Mouse (Mus musculus) thymus, adult 2 months (tissue): ENCODE results near the gene Acss1. TPM values are rescaled to one million over a fixed set of nuclear protein-coding genes. Genes with fewer than 3 reads are reported as not detected.
A peak's percentile ranks its signal among the peaks of the same experiment; 100 is the strongest.

Experiments used
- DNase-seq: peaks from one replicate; pipeline ENCODE4 v3.0.0; 2021
- H3K27ac ChIP-seq: fragments of 200-500 bp; 2 replicates; pipeline ENCODE4 v1.5.1; 2012; ENCODE audit warnings: low read length, control low read depth; ENCODE audit not compliant: control insufficient read depth, insufficient read depth
- H3K27me3 ChIP-seq: fragments of 200-500 bp; 2 replicates; pipeline ENCODE4 v1.6.1; 2012; ENCODE audit warnings: mild to moderate bottlenecking, low read length, moderate library complexity, mixed read lengths; ENCODE audit not compliant: control insufficient read depth, insufficient read depth
- H3K36me3 ChIP-seq: fragments of 200-500 bp; 2 replicates; pipeline ENCODE4 v1.6.1; 2012; ENCODE audit warnings: mild to moderate bottlenecking, low read length, moderate library complexity; ENCODE audit not compliant: control insufficient read depth, insufficient read depth
- H3K4me1 ChIP-seq: fragments of 200-500 bp; replicated peaks from 2 replicates; pipeline ENCODE4 v1.6.1; 2012; ENCODE audit warnings: low read length; ENCODE audit not compliant: control insufficient read depth, insufficient read depth
- H3K4me3 ChIP-seq: fragments of 200-500 bp; 2 replicates; pipeline ENCODE4 v1.5.1; 2012; ENCODE audit warnings: mild to moderate bottlenecking, low read length, control low read depth, moderate library complexity; ENCODE audit not compliant: control insufficient read depth, insufficient read depth
- CTCF ChIP-seq: fragments of 200-500 bp; IDR thresholded peaks from 2 replicates; pipeline ENCODE4 v1.5.1; 2012; ENCODE audit warnings: mild to moderate bottlenecking, control low read depth, low read length, moderate library complexity, borderline replicate concordance; ENCODE audit not compliant: control insufficient read depth, poor library complexity, insufficient read depth; ENCODE audit errors: extremely low read depth
- POLR2A ChIP-seq: fragments of 200-500 bp; IDR thresholded peaks from 2 replicates; pipeline ENCODE4 v1.6.1; 2012; ENCODE audit warnings: mild to moderate bottlenecking, low read length, control low read depth, moderate library complexity; ENCODE audit not compliant: control insufficient read depth, poor library complexity, insufficient read depth; ENCODE audit errors: extremely low read depth
- WGBS: fragments of 180-500 bp; shearing (Covaris S2); methylation state at CpG from one replicate; pipeline ENCODE4 v1.1.7; 2018; 5-methylcytosine and 5-hydroxymethylcytosine counted together
- polyA plus RNA-seq: library from polyadenylated mRNA; depleted of rRNA; stranded (reverse); fragments of >200 nt; gene quantifications from 2 replicates; pipeline ENCODE4 v1.2.3, GENCODE M21; 2012

Acss1 gene
- polyA plus RNA-seq, 1 experiment = 124 TPM

DNA sequence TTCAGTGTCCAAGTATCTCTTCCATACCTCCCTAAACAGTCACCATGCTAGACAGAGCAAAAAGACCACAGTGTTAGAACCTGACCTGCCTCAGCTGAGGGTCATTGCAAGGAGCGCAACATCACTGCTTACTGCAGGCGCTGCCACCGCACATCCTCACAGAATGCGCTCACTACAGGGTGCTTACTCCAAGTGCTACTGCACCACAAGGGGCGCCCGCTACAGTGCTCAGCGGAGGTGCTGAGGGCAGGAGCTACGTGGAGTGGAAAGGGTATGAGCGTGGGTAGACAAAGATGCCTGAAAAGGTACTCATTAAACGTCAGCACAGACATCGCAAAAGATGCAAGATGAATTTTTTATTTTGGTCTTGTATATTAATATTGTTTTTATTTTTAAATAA, 79.2 kb downstream of the Acss1 start:
- TF ChIP-seq CTCF (no peak), POLR2A (no peak)
- Histone ChIP-seq H3K36me3 (peaks cover 18% of the 10 kb centered on the region), H3K27me3 (no peaks in the 10 kb centered on the region), H3K27ac (no peak overlapping the region), H3K4me3 (no peak overlapping the region), H3K4me1 (0 out of 2 replicates have a peak, but pooled peaks cover 3% of the 10 kb centered on the region)
- 97% methylated on average over 11 of the region's 11 CpGs for WGBS
- no peak for DNase-seq

- H3K27me3 ChIP-seq = no peaks in the 10 kb centered on the region
- no peak for DNase-seq
Measured at GRCm38 (mm10) chr2:150579628-150580027, 88.7 kb downstream of the Acss1 start.

GRCm38 (mm10) chr2:150578603-150579002, 89.7 kb downstream of the Acss1 start:
- TF ChIP-seq CTCF = no peak
- no peak for TF ChIP-seq POLR2A
- no peaks in the 10 kb centered on the region for H3K27me3 ChIP-seq
- peaks cover 4% of the 10 kb centered on the region; the same call in 1 of the 2 replicates for H3K36me3 ChIP-seq
- 20% methylated on average over 5 of the region's 5 CpGs for whole genome bisulfite sequencing
- H3K4me1 ChIP-seq = peaks cover 21% of the 10 kb centered on the region
- H3K27ac ChIP-seq = peak overlapping the region; percentile 84
- H3K4me3 ChIP-seq = no peak overlapping the region
- peak; percentile 54 for DNase-seq

More at GRCm38 (mm10) chr2:150579628-150580027, 88.7 kb downstream of the Acss1 start:
- Histone ChIP-seq H3K36me3 (peaks cover 6% of the 10 kb centered on the region; the same call in 1 of the 2 replicates), H3K4me3 (no peak overlapping the region), H3K27ac (no peak overlapping the region), H3K4me1 (peaks cover 21% of the 10 kb centered on the region)
- TF ChIP-seq CTCF = no peak
- no peak for TF ChIP-seq POLR2A
- 95% methylated on average over 1 of the region's 1 CpGs for WGBS

GRCm38 (mm10) chr2:150576256-150576655, 92.0 kb downstream of the Acss1 start:
- WGBS = 100% methylated on average over 1 of the region's 1 CpGs
- TF ChIP-seq CTCF (no peak), POLR2A (no peak)
- Histone ChIP-seq H3K36me3 (no peaks in the 10 kb centered on the region), H3K4me3 (no peak overlapping the region), H3K4me1 (peaks cover 21% of the 10 kb centered on the region), H3K27ac (no peak overlapping the region), H3K27me3 (no peaks in the 10 kb centered on the region)
- no peak for DNase-seq

- Histone ChIP-seq H3K27me3 (no peaks in the 10 kb centered on the region), H3K4me1 (peaks cover 13% of the 10 kb centered on the region), H3K4me3 (no peak overlapping the region), H3K36me3 (no peaks in the 10 kb centered on the region), H3K27ac (no peak overlapping the region)
- no peak for DNase-seq
- TF ChIP-seq POLR2A = no peak
- no peak for TF ChIP-seq CTCF
- WGBS = 97% methylated on average over 3 of the region's 3 CpGs
Measured at GRCm38 (mm10) chr2:150572463-150572862, 95.8 kb downstream of the Acss1 start.

DNA sequence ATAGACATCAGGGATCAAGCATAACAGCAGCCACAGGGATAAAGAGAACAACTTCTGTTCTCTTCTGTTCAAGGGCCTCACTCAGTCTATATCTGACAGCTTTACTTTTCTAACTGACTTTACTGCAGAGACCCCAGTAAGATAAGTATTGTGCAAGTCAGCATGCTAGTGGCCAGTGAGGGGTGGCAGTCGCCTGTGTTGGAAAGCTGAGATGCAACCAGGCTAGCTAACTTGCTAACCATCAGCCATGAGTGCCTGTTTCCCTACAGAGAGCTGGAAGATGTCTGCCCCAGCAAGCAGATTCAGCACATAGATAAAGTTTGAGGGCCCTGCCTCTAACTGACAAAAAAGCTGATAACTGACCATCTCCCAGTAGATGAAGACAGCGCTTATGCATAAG, 97.5 kb downstream of the Acss1 start:
- Histone ChIP-seq H3K4me1 (peaks cover 17% of the 10 kb centered on the region), H3K27me3 (no peaks in the 10 kb centered on the region), H3K4me3 (no peak overlapping the region), H3K36me3 (no peaks in the 10 kb centered on the region), H3K27ac (no peak overlapping the region)
- TF ChIP-seq POLR2A (no peak), CTCF (no peak)
- WGBS = 86% methylated on average over 2 of the region's 2 CpGs
- no peak for DNase-seq
